Mouse (Mus musculus) megakaryocyte, embryonic 14.5 days (primary cell): ENCODE measurements around the gene Cenpi.

Experiments
- FLI1 ChIP-seq: IDR thresholded peaks from 2 replicates; pipeline ENCODE4 v1.6.1; 2012; ENCODE audit warnings: low read length, inconsistent platforms, mixed read lengths
- GATA1 ChIP-seq: IDR thresholded peaks from 3 replicates; pipeline ENCODE4 v1.6.1; 2012; ENCODE audit warnings: mixed read lengths, low read length, inconsistent platforms, borderline replicate concordance

DNA sequence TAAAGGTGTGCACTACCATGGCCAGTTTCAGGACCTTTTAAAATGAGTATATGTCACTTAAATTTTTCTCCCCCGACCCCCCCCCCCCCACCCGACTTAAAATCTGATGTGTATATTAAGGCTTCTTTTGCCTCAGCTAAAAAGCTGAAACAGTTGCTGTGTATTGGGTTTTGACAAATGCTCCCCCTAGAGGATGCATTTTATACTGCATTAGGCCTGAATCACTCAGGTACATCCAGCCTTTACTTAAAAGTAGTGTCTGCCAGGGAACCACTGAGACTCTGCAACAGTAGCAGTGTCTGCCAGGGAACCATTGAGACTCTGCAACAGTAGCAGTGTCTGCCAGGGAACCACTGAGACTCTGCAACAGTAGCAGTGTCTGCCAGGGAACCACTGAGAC, 63.4 kb downstream of the Cenpi start:
- no peak for TF ChIP-seq GATA1
- no peak for TF ChIP-seq FLI1
